Mouse (Mus musculus): Measurements from ENCODE around the gene Krtap1-4.

Krtap1-4 gene

GRCm38 (mm10) chr11:99550765-99551164 lies 32.7 kb downstream of the Krtap1-4 start, which contains the start of gene Krtap3-3:
Gene Krtap3-3, minus strand, starts transcription at chr11:99550865.
- DNase-seq (ENCODE audit: low spot score): no peak

GRCm38 (mm10) chr11:99547892-99548291 lies 35.6 kb downstream of the Krtap1-4 start:
- DNase-seq (ENCODE audit: low spot score): no peak

GRCm38 (mm10) chr11:99539721-99540120 lies 43.7 kb downstream of the Krtap1-4 start:
- no peak for DNase-seq (ENCODE audit: low spot score)

Data from embryo, embryonic 10.5 days (tissue).